Mouse (Mus musculus) layer of hippocampus, adult 18-20 months (tissue): ENCODE measurements around the gene 4930474N05Rik. TPM values are rescaled to one million over a fixed set of nuclear protein-coding genes. Genes with fewer than 3 reads are reported as not detected.

ENCODE experiments used
- DNase-seq, 2 experiments: peaks; one replicate each; pipeline ENCODE4 v3.0.0; 2022; ENCODE audit warnings: low spot score in 2 of 2
- long read RNA-seq: library from polyadenylated mRNA; stranded (forward); transcript quantifications from one replicate; pipeline ENCODE4 v2.0.0, GENCODE M21; 2021
- total RNA-seq, 2 experiments: library from RNA; stranded (reverse); gene quantifications; 2 replicates each; pipeline ENCODE4 v1.2.3; 2021

Gene 4930474N05Rik
- not detected for total RNA-seq
- long read RNA-seq: 0 reads

DNA sequence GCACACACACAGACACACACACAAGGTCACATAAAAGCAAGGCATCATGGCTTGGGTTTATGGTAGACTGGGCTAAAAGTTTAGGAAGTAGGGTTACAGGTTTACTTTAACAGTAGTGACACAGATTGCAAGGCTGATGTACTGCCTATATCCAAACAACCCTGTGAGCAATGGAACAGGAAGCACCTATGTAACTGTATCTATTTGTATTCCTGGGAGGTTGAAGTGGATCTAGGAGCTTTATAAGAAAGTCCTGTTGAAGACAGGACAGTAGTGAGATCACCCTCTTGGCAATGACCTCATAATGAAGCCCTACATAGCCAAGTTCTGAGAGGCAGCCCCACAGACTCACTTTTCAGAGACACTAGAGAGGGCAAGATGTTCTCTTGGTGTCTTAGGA, at the start of gene 4930474N05Rik:
Gene 4930474N05Rik (plus strand): TSS at position 301 of the 400 bp plus-strand sequence.
- no peak for DNase-seq

- peak in 1 of 2 experiments; percentile 12 for DNase-seq
These were observed 45.8 kb upstream of the 4930474N05Rik start for GRCm38 (mm10) chr14:36048746-36049391.

GRCm38 (mm10) chr14:36053281-36053680, 41.4 kb upstream of the 4930474N05Rik start:
- no peak for DNase-seq

GRCm38 (mm10) chr14:36098528-36098927, 3.8 kb downstream of the 4930474N05Rik start:
- DNase-seq: peak in 1 of 2 experiments; percentile 11

GRCm38 (mm10) chr14:36099647-36100046, 4.9 kb downstream of the 4930474N05Rik start:
- no peak for DNase-seq

DNA sequence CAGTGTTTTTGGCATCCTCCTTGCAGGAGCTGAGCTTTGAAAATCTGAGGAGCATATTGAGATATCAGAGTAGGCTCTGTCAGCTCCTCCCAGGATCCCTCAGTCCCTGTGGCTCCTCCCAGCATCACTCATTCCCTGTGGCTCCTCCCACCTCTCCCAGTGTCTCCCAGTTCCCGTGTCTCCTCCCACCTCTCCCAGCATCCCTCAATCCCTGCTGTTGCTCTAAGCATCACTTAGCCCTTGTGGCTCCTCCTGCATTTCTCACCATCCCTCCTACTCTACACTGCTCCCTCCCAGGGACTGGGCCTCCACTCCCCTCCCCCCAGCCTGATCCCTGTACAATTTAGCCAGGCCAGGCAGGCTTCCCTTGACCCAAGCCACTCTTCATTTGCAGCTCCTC, 6.0 kb downstream of the 4930474N05Rik start:
- DNase-seq: no peak

DNA sequence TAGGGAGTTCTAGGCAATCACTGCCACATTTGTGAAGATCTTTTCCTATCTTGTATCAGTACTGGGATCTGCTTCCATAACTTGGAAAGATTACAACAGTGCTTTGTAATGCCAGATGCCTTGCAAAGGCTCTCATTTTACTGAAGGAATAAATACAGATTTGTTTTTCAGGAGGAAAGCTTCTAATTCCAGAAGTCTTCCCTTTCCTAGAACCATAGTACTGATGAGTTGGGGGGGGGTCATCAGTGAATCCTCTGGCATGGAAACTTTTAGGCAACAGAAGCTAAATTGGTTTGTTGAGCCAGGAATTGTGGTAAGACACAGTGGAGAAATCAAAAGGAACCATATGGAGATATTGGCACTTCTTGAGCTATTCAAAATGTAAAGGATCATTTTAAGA, 19.8 kb downstream of the 4930474N05Rik start:
- peak in 1 of 2 experiments; percentile 31 for DNase-seq

- no peak for DNase-seq
These were observed 29.1 kb downstream of the 4930474N05Rik start for GRCm38 (mm10) chr14:36123775-36124335.

DNA sequence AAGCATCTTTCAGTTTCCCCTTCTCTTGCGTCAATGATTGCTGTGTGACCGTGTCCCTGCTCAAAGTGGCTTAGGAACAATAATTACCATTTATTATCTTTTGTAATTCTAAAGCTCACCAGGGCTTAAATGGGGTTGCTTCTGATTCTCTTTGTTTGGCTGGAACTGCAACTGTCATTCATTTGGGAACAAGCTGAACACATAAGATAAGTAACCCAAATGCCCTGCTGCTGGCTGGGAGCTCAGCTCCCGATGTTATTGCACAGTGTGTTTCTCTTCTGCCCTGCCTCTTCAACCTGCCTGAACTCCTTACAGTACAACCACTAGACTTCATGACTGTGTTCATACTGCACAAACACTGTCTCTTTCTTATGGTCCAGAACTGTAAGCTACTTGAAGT, 41.0 kb downstream of the 4930474N05Rik start:
- no peak for DNase-seq

- no peak for DNase-seq
These were observed 43.0 kb downstream of the 4930474N05Rik start for GRCm38 (mm10) chr14:36137696-36138095.

- peak; percentile 8 to 48 for DNase-seq
These were observed 50.5 kb downstream of the 4930474N05Rik start for GRCm38 (mm10) chr14:36145261-36145660.
